Mouse (Mus musculus) heart, postnatal 0 days (tissue): ENCODE measurements at regions not wholly inside any gene's neighbourhood (a gene's known extent, or its start where the extent isn't known, plus 50 kb on each side); places are given as distances from the start of the nearest gene placed in this dataset.

ENCODE experiments used
- CTCF ChIP-seq: IDR thresholded peaks from 2 replicates; pipeline ENCODE4 v1.5.1; 2016; ENCODE audit warnings: antibody characterized with exemption, control low read depth, low read depth
- EP300 ChIP-seq: IDR thresholded peaks from 2 replicates; pipeline ENCODE4 v1.6.1; 2016; ENCODE audit warnings: antibody characterized with exemption, low read depth

DNA sequence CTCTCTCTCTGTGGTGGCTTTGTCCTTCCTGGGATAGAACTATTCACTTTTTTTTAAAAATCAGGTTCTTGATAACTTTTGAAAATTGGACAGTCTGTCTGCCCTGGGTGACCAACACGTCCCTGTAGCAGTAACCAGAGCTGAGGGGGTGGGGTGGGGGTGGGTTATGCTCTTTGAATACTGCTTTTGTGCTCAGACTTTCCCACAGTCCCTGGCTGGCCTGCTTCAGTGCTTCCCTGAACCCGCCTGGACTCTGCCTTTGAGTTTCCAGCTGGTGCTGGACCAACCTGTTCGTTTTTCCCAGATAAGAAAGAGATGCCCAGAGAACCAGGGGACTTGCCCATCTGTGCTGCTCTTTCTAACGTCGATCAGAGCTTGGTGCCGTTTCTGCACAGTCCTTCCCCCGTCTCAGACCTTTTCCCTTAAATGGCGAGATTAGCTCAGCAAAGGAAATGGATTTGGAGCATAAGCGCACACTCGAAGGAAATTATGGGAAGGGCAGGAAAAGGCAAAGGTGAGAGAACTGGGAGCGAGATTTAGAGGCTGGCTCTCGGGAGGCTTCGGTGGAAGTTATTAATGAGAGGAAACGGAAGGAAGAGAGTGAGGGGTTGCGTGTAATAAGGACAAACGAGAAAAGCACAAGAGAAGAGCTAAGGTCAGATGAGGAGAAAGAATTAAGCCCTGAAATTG, 50.7 kb upstream of the Etv6 start:
- TF ChIP-seq CTCF (no peak), EP300 (no peak)
